Mouse (Mus musculus) lung, postnatal 0 days (tissue): Measurements from ENCODE around the gene P2rx1.

Experiments
- CTCF ChIP-seq: IDR thresholded peaks from 2 replicates; pipeline ENCODE4 v1.5.1; 2016; ENCODE audit warnings: antibody characterized with exemption, mild to moderate bottlenecking
- EP300 ChIP-seq: IDR thresholded peaks from 2 replicates; pipeline ENCODE4 v1.6.1; 2016; ENCODE audit warnings: antibody characterized with exemption, mild to moderate bottlenecking, control low read depth

- TF ChIP-seq CTCF = peak; percentile 89
- no peak for TF ChIP-seq EP300
Measured at GRCm38 (mm10) chr11:73007698-73008481, 9.0 kb downstream of the P2rx1 start.
